Mouse (Mus musculus) olfactory bulb, adult 2 months (tissue): ENCODE results near the gene Hes2.

Experiments
- CTCF ChIP-seq: fragments of 200-500 bp; IDR thresholded peaks from 2 replicates; pipeline ENCODE4 v1.5.1; 2012; ENCODE audit warnings: low read depth, mild to moderate bottlenecking, low read length, moderate library complexity; ENCODE audit not compliant: insufficient read depth
- POLR2A ChIP-seq: fragments of 200-500 bp; IDR thresholded peaks from 2 replicates; pipeline ENCODE4 v1.6.1; 2012; ENCODE audit warnings: mild to moderate bottlenecking, low read depth, low read length, moderate library complexity; ENCODE audit not compliant: insufficient read depth

- TF ChIP-seq CTCF, result no peak
- TF ChIP-seq POLR2A, result no peak
These were observed 19.7 kb downstream of the Hes2 start for GRCm38 (mm10) chr4:152178344-152178864.
